Mouse (Mus musculus) testis, postnatal 10 days (tissue): ENCODE measurements at regions not wholly inside any gene's neighbourhood (a gene's known extent, or its start where the extent isn't known, plus 50 kb on each side); places are given as distances from the start of the nearest gene placed in this dataset.

Experiments
- DNase-seq: peaks from one replicate; pipeline ENCODE4 v3.0.0; 2021; ENCODE audit warnings: low spot score

- DNase-seq: no peak
Measured at GRCm38 (mm10) chr2:34111286-34111685, 223.5 kb upstream of the Mvb12b start.

- DNase-seq: no peak
Measured at GRCm38 (mm10) chr2:34110582-34110981, 222.8 kb upstream of the Mvb12b start.

- DNase-seq: no peak
Measured at GRCm38 (mm10) chr2:34107566-34108303, 220.0 kb upstream of the Mvb12b start.

GRCm38 (mm10) chr2:34106837-34107565 is 219.3 kb upstream of the Mvb12b start:
- DNase-seq: no peak

- no peak for DNase-seq
Measured at GRCm38 (mm10) chr2:34106245-34106644, 218.5 kb upstream of the Mvb12b start.

- no peak for DNase-seq
Measured at GRCm38 (mm10) chr2:34105271-34106051, 217.7 kb upstream of the Mvb12b start.

GRCm38 (mm10) chr2:34098004-34098547 is 210.3 kb upstream of the Mvb12b start:
- DNase-seq: no peak

- DNase-seq: no peak
Measured at GRCm38 (mm10) chr2:34096561-34096960, 208.8 kb upstream of the Mvb12b start.

- DNase-seq: no peak
Measured at GRCm38 (mm10) chr2:34088832-34089231, 201.1 kb upstream of the Mvb12b start.

GRCm38 (mm10) chr2:34086130-34086529 is 198.4 kb upstream of the Mvb12b start:
- DNase-seq: no peak

GRCm38 (mm10) chr2:34084513-34084912 is 196.8 kb upstream of the Mvb12b start:
- no peak for DNase-seq

GRCm38 (mm10) chr2:34082486-34082885 is 194.7 kb upstream of the Mvb12b start:
- no peak for DNase-seq

- DNase-seq: no peak
Measured at GRCm38 (mm10) chr2:34080176-34080575, 192.4 kb upstream of the Mvb12b start.

- no peak for DNase-seq
Measured at GRCm38 (mm10) chr2:34079282-34079681, 191.5 kb upstream of the Mvb12b start.

GRCm38 (mm10) chr2:34078875-34079262 is 191.1 kb upstream of the Mvb12b start:
- no peak for DNase-seq

- DNase-seq: no peak
Measured at GRCm38 (mm10) chr2:34078248-34078874, 190.6 kb upstream of the Mvb12b start.

GRCm38 (mm10) chr2:34076346-34076745 is 188.6 kb upstream of the Mvb12b start:
- DNase-seq: no peak

- no peak for DNase-seq
Measured at GRCm38 (mm10) chr2:34074066-34074465, 186.3 kb upstream of the Mvb12b start.

GRCm38 (mm10) chr2:34065592-34065991 is 177.8 kb upstream of the Mvb12b start:
- no peak for DNase-seq

GRCm38 (mm10) chr2:34065090-34065489 is 177.3 kb upstream of the Mvb12b start:
- DNase-seq: peak; percentile 59

GRCm38 (mm10) chr2:34056552-34056951 is 168.8 kb upstream of the Mvb12b start:
- DNase-seq: no peak

GRCm38 (mm10) chr2:34043064-34043463 is 155.3 kb upstream of the Mvb12b start:
- no peak for DNase-seq
